Mouse (Mus musculus) midbrain, embryonic 11.5 days (tissue): ENCODE measurements around the gene Pcx. TPM values are rescaled to one million over a fixed set of nuclear protein-coding genes. Genes with fewer than 3 reads are reported as not detected.

Experiments
- ATAC-seq: fragments of 200-750 bp; cut with Nextera tagmentation; 2 replicates; pipeline ENCODE4 v1.8.0; 2017; ENCODE audit warnings: moderate TSS enrichment, moderate library complexity; ENCODE audit not compliant: low FRiP score
- DNase-seq: peaks from one replicate; pipeline ENCODE4 v3.0.0; 2015; ENCODE audit warnings: low spot score; ENCODE audit errors: missing footprints
- H3K27ac ChIP-seq: fragments of 300-500 bp; sonication (generic); 2 replicates; pipeline ENCODE4 v1.5.1; 2014; ENCODE audit warnings: low read depth, low read length
- H3K27me3 ChIP-seq: fragments of 300-500 bp; sonication (generic); 2 replicates; pipeline ENCODE4 v1.6.1; 2014; ENCODE audit warnings: mild to moderate bottlenecking, low read length, moderate library complexity, mixed read lengths; ENCODE audit not compliant: control insufficient read depth, insufficient read depth
- H3K36me3 ChIP-seq: fragments of 300-500 bp; sonication (generic); 2 replicates; pipeline ENCODE4 v1.6.1; 2014; ENCODE audit warnings: mild to moderate bottlenecking, low read length, moderate library complexity, mixed read lengths; ENCODE audit not compliant: control insufficient read depth, insufficient read depth
- H3K4me1 ChIP-seq: fragments of 300-500 bp; sonication (generic); 2 replicates; pipeline ENCODE4 v1.6.1; 2014; ENCODE audit warnings: low read length; ENCODE audit not compliant: control insufficient read depth, insufficient read depth
- H3K4me2 ChIP-seq: fragments of 300-500 bp; sonication (generic); 2 replicates; pipeline ENCODE4 v1.6.1; 2014; ENCODE audit warnings: mild to moderate bottlenecking, moderate library complexity
- H3K4me3 ChIP-seq: fragments of 300-500 bp; sonication (generic); 2 replicates; pipeline ENCODE4 v1.5.1; 2014; ENCODE audit warnings: low read depth, low read length
- H3K9ac ChIP-seq: fragments of 300-500 bp; sonication (generic); 2 replicates; pipeline ENCODE4 v1.6.1; 2014; ENCODE audit warnings: low read length
- H3K9me3 ChIP-seq: fragments of 300-500 bp; sonication (generic); 2 replicates; pipeline ENCODE4 v1.6.1; 2016; ENCODE audit warnings: low read length; ENCODE audit not compliant: control insufficient read depth
- WGBS: fragments of 180-500 bp; shearing (Covaris S2); extraction: QIAGEN DNeasy Blood & Tissue Kit; methylation state at CpG from one replicate; pipeline ENCODE4 v1.1.7; 2014; 5-methylcytosine and 5-hydroxymethylcytosine counted together
- polyA plus RNA-seq: library from polyadenylated mRNA; unstranded; fragments of >200 nt; fragmentation: Nextera tagmentation; extraction: Ambion mirVana; gene quantifications from 2 replicates; pipeline ENCODE4 v1.2.1, GENCODE M21; 2014

Gene Pcx
- polyA plus RNA-seq, 1 experiment from 2014 or later: 14.0 TPM

- Histone ChIP-seq H3K4me2 (no peak overlapping the region), H3K4me3 (no peak overlapping the region), H3K27me3 (no peaks in the 10 kb centered on the region), H3K36me3 (no peaks in the 10 kb centered on the region), H3K4me1 (peaks cover 4% of the 10 kb centered on the region; the same call in 1 of the 2 replicates), H3K9me3 (no peaks in the 10 kb centered on the region), H3K9ac (no peak overlapping the region), H3K27ac (no peak overlapping the region)
- DNase-seq (no peak), ATAC-seq (no peak)
- WGBS: 82% methylated on average over 3 of the region's 3 CpGs
These were observed 2.5 kb upstream of the Pcx start for GRCm38 (mm10) chr19:4507746-4508145.

DNA sequence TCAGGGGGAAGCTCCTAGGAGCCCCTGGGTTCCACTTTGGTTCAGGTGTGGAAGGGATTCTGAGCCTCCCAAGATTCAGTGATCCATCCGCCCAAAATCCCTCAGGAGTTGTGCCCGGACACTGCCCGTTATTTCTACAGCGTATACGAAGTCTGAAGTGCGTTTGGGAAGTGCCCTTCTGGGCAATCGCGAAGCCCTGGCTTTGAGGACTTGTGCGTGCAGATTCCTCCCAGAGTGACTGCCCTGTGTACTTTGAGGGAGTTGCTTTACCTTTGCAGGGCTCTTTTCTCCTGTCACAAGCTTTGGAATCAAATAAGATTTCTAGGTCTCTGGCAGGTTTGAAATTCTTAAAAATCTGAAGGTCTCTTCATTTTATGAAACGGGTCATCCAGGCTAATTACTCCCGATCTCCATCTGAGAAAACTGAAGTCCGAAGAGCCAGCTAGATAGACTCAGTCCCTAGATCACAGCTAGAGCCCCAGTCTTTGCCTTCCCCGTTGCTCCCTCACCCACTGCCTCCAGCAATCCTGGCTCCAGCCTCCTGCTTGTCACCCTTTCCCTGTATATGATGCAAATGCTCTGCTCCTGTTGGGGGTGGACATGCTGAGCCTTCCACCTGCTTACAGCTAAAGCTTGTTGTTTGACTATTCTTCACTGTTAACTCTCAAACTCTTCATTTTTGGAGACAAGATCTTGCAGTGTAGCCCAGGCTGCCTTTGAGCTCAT is 1.0 kb downstream of the Pcx start:
- H3K4me3 ChIP-seq: peak overlapping the region; percentile 71
- 10% methylated on average over 13 of the region's 13 CpGs for WGBS

DNA sequence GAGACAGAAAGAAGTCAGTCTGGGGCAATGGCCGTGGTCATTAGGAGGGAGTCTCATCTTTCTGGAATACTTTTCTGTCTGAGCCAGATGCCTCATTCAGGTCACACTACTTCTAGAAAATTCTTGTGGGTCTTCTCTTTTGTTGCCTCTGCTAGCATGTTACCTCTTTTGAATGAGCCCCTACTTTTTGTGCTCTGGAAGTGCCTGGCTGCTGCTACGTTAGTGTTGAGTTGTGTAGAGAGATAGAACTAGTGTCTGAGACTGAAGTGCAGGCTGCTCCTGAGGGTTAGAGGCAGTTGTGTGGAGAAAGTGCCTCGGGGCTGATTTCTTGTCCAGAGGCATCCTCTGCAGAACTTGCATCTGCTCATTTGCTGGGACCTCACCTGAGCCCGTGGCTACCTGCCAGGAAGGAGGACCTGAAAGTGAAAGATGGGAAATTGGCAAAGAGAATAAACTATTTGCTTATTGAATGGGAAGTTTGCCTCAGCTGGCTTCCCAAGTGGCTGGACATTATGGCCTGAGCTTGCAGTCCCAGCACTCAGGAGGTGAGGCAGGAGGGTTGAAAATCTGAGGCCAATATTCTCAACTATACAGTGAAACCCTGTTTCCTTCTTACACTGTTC is 3.1 kb downstream of the Pcx start:
- H3K4me2 ChIP-seq: no peak overlapping the region
- DNase-seq (no peak), ATAC-seq (no peak)
- H3K4me1 ChIP-seq: peaks cover 4% of the 10 kb centered on the region; the same call in 1 of the 2 replicates
- no peak overlapping the region for H3K9ac ChIP-seq
- no peaks in the 10 kb centered on the region for H3K27me3 ChIP-seq
- H3K9me3 ChIP-seq: no peaks in the 10 kb centered on the region
- 71% methylated on average over 4 of the region's 4 CpGs for WGBS
- H3K36me3 ChIP-seq: no peaks in the 10 kb centered on the region
- H3K4me3 ChIP-seq: no peak overlapping the region
- H3K27ac ChIP-seq: no peak overlapping the region

More for the DNA sequence above, 1.0 kb downstream of the Pcx start:
- Histone ChIP-seq H3K4me2 (peak overlapping the region; percentile 64), H3K27ac (no peak overlapping the region), H3K27me3 (no peaks in the 10 kb centered on the region), H3K9ac (no peak overlapping the region), H3K9me3 (no peaks in the 10 kb centered on the region), H3K36me3 (no peaks in the 10 kb centered on the region), H3K4me1 (peaks cover 4% of the 10 kb centered on the region; the same call in 1 of the 2 replicates)
- no peak for ATAC-seq
- DNase-seq: no peak

DNA sequence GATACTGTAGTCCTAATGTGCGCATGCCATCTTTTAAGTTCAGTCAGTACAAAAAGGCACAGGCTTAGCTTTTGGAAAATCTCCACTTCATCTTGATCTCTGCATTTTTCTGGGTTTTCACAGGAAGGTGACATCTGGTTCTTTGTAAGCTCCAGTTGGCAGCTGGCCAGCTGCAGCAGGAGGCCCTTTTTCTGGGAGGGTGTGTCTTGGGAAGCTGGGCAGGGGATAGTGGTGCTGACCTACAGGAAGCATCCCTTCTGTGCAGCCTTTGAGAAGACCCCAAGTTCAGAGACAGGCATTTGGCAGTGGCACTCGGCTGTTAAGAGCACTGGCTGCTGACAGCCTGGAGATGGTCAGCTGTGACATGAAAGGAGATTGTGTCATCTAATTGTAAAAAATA is 5.5 kb downstream of the Pcx start:
- Histone ChIP-seq H3K4me2 (no peak overlapping the region), H3K27ac (no peak overlapping the region), H3K4me3 (no peak overlapping the region), H3K9me3 (no peaks in the 10 kb centered on the region), H3K4me1 (peaks cover 4% of the 10 kb centered on the region; the same call in 1 of the 2 replicates), H3K9ac (0 out of 2 replicates have a peak overlapping the region, but pooled peaks have one; percentile 2), H3K27me3 (no peaks in the 10 kb centered on the region), H3K36me3 (no peaks in the 10 kb centered on the region)
- DNase-seq (peak; percentile 78), ATAC-seq (no peak)
- WGBS: 66% methylated on average over 2 of the region's 2 CpGs

GRCm38 (mm10) chr19:4516288-4516687 is 6.0 kb downstream of the Pcx start:
- WGBS: 69% methylated on average over 2 of the region's 2 CpGs
- no peak overlapping the region for H3K9ac ChIP-seq
- no peak for DNase-seq
- no peaks in the 10 kb centered on the region for H3K4me1 ChIP-seq
- H3K9me3 ChIP-seq: no peaks in the 10 kb centered on the region
- no peak overlapping the region for H3K4me3 ChIP-seq
- H3K4me2 ChIP-seq: no peak overlapping the region
- no peak for ATAC-seq
- H3K36me3 ChIP-seq: no peaks in the 10 kb centered on the region
- H3K27me3 ChIP-seq: no peaks in the 10 kb centered on the region
- H3K27ac ChIP-seq: no peak overlapping the region

- ATAC-seq: no peak
- 62% methylated on average over 1 of the region's 1 CpGs for WGBS
- H3K9me3 ChIP-seq: no peaks in the 10 kb centered on the region
- no peak overlapping the region for H3K9ac ChIP-seq
- no peaks in the 10 kb centered on the region for H3K27me3 ChIP-seq
- DNase-seq: no peak
- no peak overlapping the region for H3K27ac ChIP-seq
- H3K4me3 ChIP-seq: no peak overlapping the region
- H3K4me2 ChIP-seq: no peak overlapping the region
- no peaks in the 10 kb centered on the region for H3K36me3 ChIP-seq
- no peaks in the 10 kb centered on the region for H3K4me1 ChIP-seq
These were observed 7.2 kb downstream of the Pcx start for GRCm38 (mm10) chr19:4517483-4517882.

DNA sequence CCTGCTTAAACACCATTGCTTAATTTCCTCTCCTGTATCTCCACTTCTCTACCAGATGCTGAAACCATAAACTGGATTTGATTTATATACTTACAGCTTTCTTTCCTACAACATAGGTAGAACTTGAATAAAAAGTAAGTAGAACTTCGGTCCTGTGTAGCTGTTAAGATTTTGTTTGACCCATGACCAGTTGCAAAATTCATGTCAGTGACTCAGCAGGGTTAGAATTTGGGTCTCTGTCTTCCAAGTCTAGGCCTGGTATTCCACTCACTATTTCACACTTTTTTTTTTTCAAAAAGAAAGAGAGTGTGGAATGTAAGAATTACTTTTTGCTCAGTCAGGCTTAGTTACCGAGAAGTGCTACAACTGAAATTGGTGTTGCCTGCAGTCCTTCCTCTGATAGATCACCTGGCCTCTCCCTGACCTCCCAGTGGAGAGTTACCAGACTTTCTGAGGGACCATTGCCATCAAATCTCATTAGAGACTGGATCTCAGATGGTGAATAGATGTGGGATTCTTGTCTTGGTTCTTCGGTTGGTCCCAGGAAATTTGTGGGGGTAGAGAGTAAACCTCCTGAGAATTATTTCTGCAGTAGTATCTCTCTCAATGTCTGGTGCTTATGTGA is 11.3 kb downstream of the Pcx start:
- Histone ChIP-seq H3K27me3 (no peaks in the 10 kb centered on the region), H3K9ac (no peak overlapping the region), H3K36me3 (no peaks in the 10 kb centered on the region), H3K4me3 (no peak overlapping the region), H3K9me3 (no peaks in the 10 kb centered on the region), H3K4me2 (no peak overlapping the region), H3K27ac (no peak overlapping the region), H3K4me1 (no peaks in the 10 kb centered on the region)
- DNase-seq (no peak), ATAC-seq (no peak)
- WGBS: 91% methylated on average over 3 of the region's 3 CpGs

DNA sequence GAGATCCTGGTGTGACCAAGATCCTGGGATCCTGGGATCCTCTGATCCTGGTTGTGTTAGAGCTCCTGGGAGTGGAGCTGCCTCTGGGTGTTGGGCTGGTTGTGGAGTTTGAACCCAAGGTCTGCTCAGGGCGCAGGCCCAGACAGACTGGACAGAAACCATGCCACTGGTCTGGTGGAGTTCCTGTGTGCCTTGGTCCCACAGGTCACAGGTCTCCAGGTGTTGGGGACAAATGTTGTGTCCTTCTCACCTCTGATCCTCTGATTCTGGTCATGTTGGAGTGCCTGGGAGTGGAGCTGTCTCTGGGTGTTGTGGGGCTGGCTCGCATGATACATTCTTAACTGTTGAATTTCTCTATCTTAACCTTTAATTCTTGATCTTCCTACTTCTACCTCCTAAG is 24.4 kb downstream of the Pcx start:
- no peak for DNase-seq
- H3K4me3 ChIP-seq: no peak overlapping the region
- H3K36me3 ChIP-seq: no peaks in the 10 kb centered on the region
- H3K9ac ChIP-seq: no peak overlapping the region
- no peak overlapping the region for H3K27ac ChIP-seq
- H3K9me3 ChIP-seq: no peaks in the 10 kb centered on the region
- no peak for ATAC-seq
- no peaks in the 10 kb centered on the region for H3K27me3 ChIP-seq
- 93% methylated on average over 2 of the region's 2 CpGs for WGBS
- no peaks in the 10 kb centered on the region for H3K4me1 ChIP-seq
- H3K4me2 ChIP-seq: no peak overlapping the region

- DNase-seq (no peak), ATAC-seq (no peak)
- H3K9ac ChIP-seq: no peak overlapping the region
- H3K4me3 ChIP-seq: no peak overlapping the region
- H3K4me2 ChIP-seq: no peak overlapping the region
- H3K27ac ChIP-seq: no peak overlapping the region
- no peaks in the 10 kb centered on the region for H3K27me3 ChIP-seq
- H3K36me3 ChIP-seq: no peaks in the 10 kb centered on the region
- no peaks in the 10 kb centered on the region for H3K4me1 ChIP-seq
- no peaks in the 10 kb centered on the region for H3K9me3 ChIP-seq
These were observed 25.6 kb downstream of the Pcx start for GRCm38 (mm10) chr19:4535922-4536321.
